Mouse (Mus musculus): ENCODE data around the gene Olfr988. TPM values are rescaled to one million over a fixed set of nuclear protein-coding genes. Genes with fewer than 3 reads are reported as not detected.
"Not testable (repeated sequence)": the region's sequence is repeated elsewhere in the genome, so short reads cannot be mapped to it uniquely, and the experiment has no call there.

Gene Olfr988
- not detected for total RNA-seq (2021)
- long read RNA-seq, experiment 1: 0 reads
- long read RNA-seq, experiment 2: 0 reads

- DNase-seq (ENCODE audit: low spot score in 2 of 2): not testable (repeated sequence)
These were observed at the start of gene Olfr988 for GRCm38 (mm10) chr2:85363127-85363526. Olfr988 (minus strand) TSS chr2:85363227.

GRCm38 (mm10) chr2:85409369-85409768 lies 46.3 kb upstream of the Olfr988 start, which contains the start of gene Olfr992:
Olfr992 (minus strand) TSS chr2:85409469.
- DNase-seq (ENCODE audit: low spot score in 2 of 2): no peak

DNA sequence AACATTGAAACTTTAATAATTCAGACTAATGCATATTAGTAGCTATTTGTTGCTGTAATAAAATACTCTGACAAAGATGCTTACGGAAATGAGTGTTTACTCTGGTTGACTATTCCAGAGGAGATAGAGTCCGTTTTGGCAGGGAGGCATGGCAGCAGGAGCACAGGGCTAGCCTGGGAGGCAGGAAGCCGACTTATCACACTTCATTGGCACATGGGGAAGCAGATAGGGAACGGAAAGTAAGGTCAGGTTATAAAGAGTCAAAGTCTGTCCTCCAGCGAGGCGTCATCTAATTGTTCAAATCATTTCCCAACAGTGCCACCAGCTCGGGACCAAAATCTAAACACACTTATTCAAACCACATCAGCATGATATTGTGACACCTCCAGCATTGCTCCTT lies 23.1 kb downstream of the Olfr988 start:
- DNase-seq (ENCODE audit: low spot score in 2 of 2): no peak

DNA sequence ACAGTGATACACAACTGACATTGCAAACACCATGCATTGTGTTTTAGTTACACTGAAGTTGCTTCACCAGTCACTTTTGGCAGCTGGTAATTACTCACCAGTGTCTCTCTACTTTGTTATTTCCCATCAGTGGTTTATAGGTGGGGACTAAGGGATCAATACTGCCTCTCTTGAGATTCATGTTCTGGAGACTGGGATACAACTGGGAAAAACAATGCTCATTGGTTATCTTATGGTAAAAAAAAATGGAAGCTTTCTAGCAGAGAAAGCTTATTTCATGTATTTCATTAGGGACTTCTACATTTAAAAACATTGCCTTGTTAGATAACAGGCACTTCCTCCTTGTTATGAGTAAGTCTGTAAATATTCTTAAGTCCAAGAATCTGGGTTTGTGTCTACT lies 23.8 kb downstream of the Olfr988 start, which contains the start of gene Olfr987:
Gene Olfr987 (minus strand): TSS at position 101 of the 400 bp plus-strand sequence.
- DNase-seq (ENCODE audit: low spot score in 2 of 2): not testable (repeated sequence)

DNA sequence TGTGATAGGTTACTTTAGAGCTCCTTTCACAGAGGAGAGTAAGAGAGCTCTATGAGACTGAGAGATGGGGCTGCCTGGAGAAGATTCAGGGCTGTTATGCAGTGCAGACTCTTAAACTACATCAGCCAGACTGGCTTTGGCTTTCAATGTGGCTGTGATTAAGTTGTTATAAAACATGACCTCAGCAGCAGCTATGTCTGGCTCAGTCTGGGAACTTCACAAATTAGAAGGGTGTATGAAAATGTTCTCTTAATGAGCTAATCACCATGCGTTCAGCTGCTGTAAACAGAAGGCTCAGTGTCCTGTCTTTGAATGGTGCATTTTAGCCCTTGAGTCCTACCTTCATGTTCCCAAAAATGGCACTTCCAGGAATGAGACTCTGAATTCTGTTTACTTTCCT lies 43.9 kb downstream of the Olfr988 start:
- DNase-seq (ENCODE audit: low spot score in 2 of 2): peak in 1 of 2 experiments; percentile 8

Other genes with a start within 250 kb of the Olfr988 start
- 1 to 10 TPM; 6.1 to 8.1 TPM for gene Aplnr, start 227.0 kb downstream of the Olfr988 start, total RNA-seq (2021)
- gene Lrrc55, start 166.0 kb downstream of the Olfr988 start, total RNA-seq (2021): 10 to 100 TPM; 23.0 to 26.1 TPM
- gene Olfr987, start 23.9 kb downstream of the Olfr988 start, total RNA-seq (2021): not detected
- gene Olfr992, start 46.2 kb upstream of the Olfr988 start, total RNA-seq (2021): not detected
- not detected for gene Olfr993, start 51.6 kb upstream of the Olfr988 start, total RNA-seq (2021)
- not detected for gene Olfr994, start 73.2 kb upstream of the Olfr988 start, total RNA-seq (2021)
- gene Olfr995, start 80.4 kb upstream of the Olfr988 start, total RNA-seq (2021): not detected
- gene 4833423E24Rik, start 155.8 kb upstream of the Olfr988 start, total RNA-seq (2021): under 1 TPM; 0.43 to 0.65 TPM
- gene Olfr996, start 216.0 kb upstream of the Olfr988 start, total RNA-seq (2021): not detected
- not detected for gene Olfr998, start 225.7 kb upstream of the Olfr988 start, total RNA-seq (2021)
- gene Olfr1000, start 248.7 kb upstream of the Olfr988 start, total RNA-seq (2021): not detected